Mouse (Mus musculus): Measurements from ENCODE around the gene Lemd2. TPM values are rescaled to one million over a fixed set of nuclear protein-coding genes. Genes with fewer than 3 reads are reported as not detected.

The Lemd2 gene
- polyA plus RNA-seq, 1 experiment = 46.3 TPM

DNA sequence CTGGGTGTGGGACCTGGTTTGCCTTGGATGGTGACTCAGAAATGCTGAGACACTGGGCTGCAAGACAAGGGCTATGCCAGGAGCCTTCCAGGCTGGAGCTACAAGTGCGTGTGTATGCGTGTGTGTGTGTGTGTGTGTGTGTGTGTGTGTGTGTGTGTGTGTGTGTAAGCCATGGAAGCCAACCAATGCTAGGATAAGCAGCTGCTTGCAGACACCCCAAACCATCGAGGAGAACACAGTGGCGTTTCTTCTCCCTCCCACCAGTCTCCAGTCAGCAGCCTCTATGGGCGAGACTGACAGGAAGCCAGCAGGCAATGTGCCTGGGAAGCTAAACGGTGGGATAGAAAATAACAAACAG is 26.9 kb upstream of the Lemd2 start:
- no peak overlapping the region for H3K4me3 ChIP-seq (replicated peaks; ENCODE audit: control insufficient read depth, low read depth, low read length)
- no peak for TF ChIP-seq POLR2A (IDR thresholded peaks at IDR 0.05; ENCODE audit: borderline replicate concordance, control insufficient read depth, low read depth, low read length)
- TF ChIP-seq CTCF (IDR thresholded peaks at IDR 0.05; ENCODE audit: control insufficient read depth, insufficient read depth, low read length) = no peak
- no peak overlapping the region for H3K27ac ChIP-seq (ENCODE audit: control insufficient read depth, insufficient read depth, low read depth, low read length, poor library complexity)
- WGBS = 60% methylated on average over 6 of the region's 6 CpGs
- no peaks in the 10 kb centered on the region for H3K4me1 ChIP-seq (ENCODE audit: control insufficient read depth, insufficient read depth, low read length)

DNA sequence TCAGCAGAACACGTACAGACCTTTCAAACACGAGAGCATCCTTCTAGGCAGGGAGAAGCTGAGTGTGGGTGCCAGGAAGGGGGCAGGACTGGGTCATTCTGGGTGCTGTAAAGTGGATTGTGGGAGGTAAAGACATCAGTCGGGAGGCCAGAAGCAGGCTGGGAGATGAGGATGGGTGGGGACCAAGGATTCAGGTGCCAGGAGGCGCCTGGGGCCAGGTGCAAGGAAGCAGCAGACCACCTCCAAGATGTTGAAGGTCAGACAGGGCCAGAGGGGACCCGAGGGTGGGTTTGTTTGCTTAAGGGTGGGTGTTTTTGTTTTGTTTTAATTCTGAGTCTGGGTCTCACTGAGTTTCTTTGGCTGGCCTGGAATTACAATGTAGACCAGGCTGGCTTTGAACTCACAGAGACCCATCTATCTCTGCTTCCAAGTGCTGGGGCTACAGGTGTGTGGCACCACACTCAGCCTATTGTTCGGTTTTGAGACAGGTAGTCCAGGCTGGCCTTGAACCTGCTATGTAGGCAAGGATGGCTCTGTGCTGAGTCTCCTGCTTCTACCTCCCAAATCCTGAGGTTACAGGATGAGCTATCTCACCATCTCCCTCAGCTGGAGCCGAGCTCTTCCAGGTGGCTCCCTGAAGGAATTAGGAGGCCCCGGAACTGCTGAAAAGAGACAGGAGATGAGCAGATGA is 26.3 kb upstream of the Lemd2 start:
- Histone ChIP-seq H3K4me3 (replicated peaks; ENCODE audit: control insufficient read depth, low read depth, low read length) (no peak overlapping the region), H3K4me1 (ENCODE audit: control insufficient read depth, insufficient read depth, low read length) (no peaks in the 10 kb centered on the region)
- WGBS = 65% methylated on average over 8 of the region's 8 CpGs

DNA sequence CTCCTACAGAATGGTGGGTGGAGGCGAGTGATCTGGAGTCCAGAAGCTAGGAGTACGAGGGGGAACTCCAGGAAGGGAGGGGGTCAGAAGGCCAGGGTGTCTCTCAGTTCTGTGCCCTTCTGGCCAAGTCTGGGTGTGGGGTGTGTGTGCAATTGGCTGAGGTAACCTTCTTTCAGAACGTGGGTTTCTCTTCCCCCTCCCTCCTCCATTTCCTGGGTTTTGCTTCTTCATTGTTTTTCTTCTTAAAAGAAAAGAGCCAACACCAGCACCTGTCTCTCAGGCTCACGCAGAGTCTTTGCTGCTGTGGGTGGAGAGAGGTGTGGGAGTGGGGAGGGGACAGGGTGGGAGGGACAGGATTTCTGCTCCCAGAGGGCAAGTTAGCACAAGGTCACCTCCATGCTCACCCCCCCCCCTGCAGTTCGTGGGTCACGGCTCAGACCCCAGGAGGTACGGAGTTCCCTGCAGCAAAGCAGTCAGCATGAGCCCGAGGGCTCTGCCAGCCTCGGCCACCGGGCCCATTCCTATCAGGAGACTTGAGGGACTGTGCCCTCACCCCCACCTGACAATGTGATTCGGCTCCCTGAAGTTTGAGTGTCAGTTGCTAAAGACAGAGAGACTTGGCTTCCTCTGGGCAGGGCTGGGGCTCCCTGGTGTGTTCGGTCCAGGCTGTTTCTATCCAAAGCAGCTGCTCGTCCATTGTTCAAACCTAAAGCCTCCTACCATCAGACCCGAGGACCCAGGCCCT is 25.6 kb upstream of the Lemd2 start:
- 35% methylated on average over 14 of the region's 14 CpGs for WGBS
- Histone ChIP-seq H3K4me3 (replicated peaks; ENCODE audit: control insufficient read depth, low read depth, low read length) (no peak overlapping the region), H3K27ac (ENCODE audit: control insufficient read depth, insufficient read depth, low read depth, low read length, poor library complexity) (no peak overlapping the region), H3K4me1 (ENCODE audit: control insufficient read depth, insufficient read depth, low read length) (no peaks in the 10 kb centered on the region)
- no peak for TF ChIP-seq CTCF (IDR thresholded peaks at IDR 0.05; ENCODE audit: control insufficient read depth, insufficient read depth, low read length)
- TF ChIP-seq POLR2A (IDR thresholded peaks at IDR 0.05; ENCODE audit: borderline replicate concordance, control insufficient read depth, low read depth, low read length) = no peak

More for the DNA sequence above, 26.3 kb upstream of the Lemd2 start:
- H3K27ac ChIP-seq (ENCODE audit: control insufficient read depth, insufficient read depth, low read depth, low read length, poor library complexity) = no peak overlapping the region
- TF ChIP-seq CTCF (IDR thresholded peaks at IDR 0.05; ENCODE audit: control insufficient read depth, insufficient read depth, low read length) (no peak), POLR2A (IDR thresholded peaks at IDR 0.05; ENCODE audit: borderline replicate concordance, control insufficient read depth, low read depth, low read length) (no peak)

DNA sequence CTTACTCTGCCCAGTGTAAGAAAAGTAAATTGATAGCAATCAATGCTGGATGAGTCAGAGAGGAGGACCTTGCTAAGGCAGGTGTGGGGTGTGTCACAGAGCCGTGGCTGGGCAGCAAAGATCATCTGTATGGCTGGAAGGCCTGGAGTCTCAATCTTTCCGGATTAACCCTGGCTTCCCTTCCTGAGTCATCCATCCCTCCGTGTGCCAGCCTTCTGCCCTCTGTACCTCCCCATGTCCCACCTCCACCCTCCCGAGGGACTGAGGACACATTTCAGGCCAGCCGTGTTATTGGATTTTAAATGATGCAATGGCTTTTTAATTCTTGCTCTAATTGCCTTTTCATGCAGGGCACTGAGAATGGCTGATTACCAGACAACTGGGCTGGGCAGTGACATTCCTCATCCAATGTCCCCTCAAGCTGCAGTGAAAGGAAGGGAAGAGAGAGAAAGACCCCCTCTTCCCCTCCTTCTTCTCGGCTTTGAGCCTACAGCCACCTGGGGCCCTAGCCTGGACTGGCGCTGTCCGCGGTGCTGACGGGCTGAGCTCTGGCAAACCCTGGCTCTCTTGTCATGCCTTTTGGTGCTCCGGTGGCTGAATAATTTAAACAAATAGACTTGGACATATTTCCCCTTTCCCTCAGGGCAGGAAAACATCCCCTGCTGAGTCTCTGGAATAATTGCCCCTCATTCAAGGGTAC is 24.1 kb upstream of the Lemd2 start:
- TF ChIP-seq CTCF (IDR thresholded peaks at IDR 0.05; ENCODE audit: control insufficient read depth, insufficient read depth, low read length) = no peak
- 29% methylated on average over 11 of the region's 11 CpGs for WGBS
- no peak overlapping the region for H3K4me3 ChIP-seq (replicated peaks; ENCODE audit: control insufficient read depth, low read depth, low read length)
- H3K4me1 ChIP-seq (ENCODE audit: control insufficient read depth, insufficient read depth, low read length) = no peaks in the 10 kb centered on the region
- H3K27ac ChIP-seq (ENCODE audit: control insufficient read depth, insufficient read depth, low read depth, low read length, poor library complexity) = no peak overlapping the region

DNA sequence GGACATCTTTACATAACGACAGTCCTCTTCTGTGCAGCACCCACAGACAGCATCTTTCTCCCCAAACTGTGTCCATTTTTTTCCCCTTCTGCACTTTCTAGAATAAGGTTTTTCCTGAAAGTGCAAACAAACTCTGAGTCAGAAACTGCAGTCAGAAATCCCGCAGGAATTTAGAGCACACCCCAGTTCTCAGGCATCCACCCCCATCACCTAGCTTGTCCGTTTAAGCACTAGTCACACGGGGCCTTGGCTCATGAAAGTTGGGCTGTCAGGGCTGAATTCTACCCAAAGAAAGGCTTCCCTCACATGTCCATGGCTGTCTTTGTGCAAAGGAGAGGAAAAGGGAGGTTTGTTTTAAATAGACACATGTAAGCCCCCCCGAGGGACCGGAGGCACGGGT is 23.0 kb upstream of the Lemd2 start:
- TF ChIP-seq POLR2A (IDR thresholded peaks at IDR 0.05; ENCODE audit: borderline replicate concordance, control insufficient read depth, low read depth, low read length) = no peak
- TF ChIP-seq CTCF (IDR thresholded peaks at IDR 0.05; ENCODE audit: control insufficient read depth, insufficient read depth, low read length) = no peak
- Histone ChIP-seq H3K4me1 (ENCODE audit: control insufficient read depth, insufficient read depth, low read length) (no peaks in the 10 kb centered on the region), H3K4me3 (replicated peaks; ENCODE audit: control insufficient read depth, low read depth, low read length) (no peak overlapping the region), H3K27ac (ENCODE audit: control insufficient read depth, insufficient read depth, low read depth, low read length, poor library complexity) (no peak overlapping the region)
- 69% methylated on average over 7 of the region's 7 CpGs for WGBS

DNA sequence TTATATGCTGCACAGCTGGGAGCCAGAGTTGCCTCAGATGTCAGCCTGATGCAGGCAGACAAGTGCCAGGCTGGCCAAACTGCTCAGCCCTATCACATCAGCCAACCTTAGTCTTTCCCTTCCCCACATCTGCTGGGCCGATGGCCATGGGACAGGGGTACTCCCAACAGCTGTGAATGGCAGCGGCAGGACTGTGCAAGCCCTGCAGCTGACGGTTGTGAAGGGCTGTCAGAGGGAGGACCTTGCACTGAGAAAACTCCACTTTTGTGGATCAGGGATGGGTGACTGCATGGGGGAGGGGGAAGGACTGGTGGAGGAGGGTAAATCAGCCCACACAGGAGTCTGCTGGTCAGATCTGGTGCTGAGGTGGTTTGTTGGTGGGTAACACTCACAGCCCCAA is 22.4 kb upstream of the Lemd2 start:
- Histone ChIP-seq H3K4me1 (ENCODE audit: control insufficient read depth, insufficient read depth, low read length) (no peaks in the 10 kb centered on the region), H3K4me3 (replicated peaks; ENCODE audit: control insufficient read depth, low read depth, low read length) (no peak overlapping the region), H3K27ac (ENCODE audit: control insufficient read depth, insufficient read depth, low read depth, low read length, poor library complexity) (no peak overlapping the region)
- TF ChIP-seq CTCF (IDR thresholded peaks at IDR 0.05; ENCODE audit: control insufficient read depth, insufficient read depth, low read length) (no peak), POLR2A (IDR thresholded peaks at IDR 0.05; ENCODE audit: borderline replicate concordance, control insufficient read depth, low read depth, low read length) (no peak)
- WGBS = 60% methylated on average over 3 of the region's 3 CpGs

DNA sequence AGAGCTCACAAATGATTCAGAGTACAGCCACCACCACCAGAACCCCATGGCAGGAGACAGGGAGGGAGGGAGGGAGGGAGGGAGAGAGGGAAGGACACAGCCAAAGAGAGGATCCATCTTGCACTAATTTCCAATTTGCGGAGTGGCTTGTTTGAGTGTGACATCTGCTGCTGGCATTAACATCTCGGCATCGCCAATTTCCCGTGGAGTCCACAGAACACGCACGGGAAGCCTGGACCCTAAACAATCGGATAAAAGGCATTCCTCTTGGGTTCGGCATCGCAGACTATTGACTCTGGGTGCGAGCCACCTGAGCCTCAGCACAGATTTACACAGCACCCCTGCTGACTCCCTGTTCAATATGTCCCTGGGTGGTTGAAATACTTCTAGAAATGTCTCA is 21.5 kb upstream of the Lemd2 start:
- WGBS = 81% methylated on average over 10 of the region's 10 CpGs
- no peak overlapping the region for H3K27ac ChIP-seq (ENCODE audit: control insufficient read depth, insufficient read depth, low read depth, low read length, poor library complexity)

DNA sequence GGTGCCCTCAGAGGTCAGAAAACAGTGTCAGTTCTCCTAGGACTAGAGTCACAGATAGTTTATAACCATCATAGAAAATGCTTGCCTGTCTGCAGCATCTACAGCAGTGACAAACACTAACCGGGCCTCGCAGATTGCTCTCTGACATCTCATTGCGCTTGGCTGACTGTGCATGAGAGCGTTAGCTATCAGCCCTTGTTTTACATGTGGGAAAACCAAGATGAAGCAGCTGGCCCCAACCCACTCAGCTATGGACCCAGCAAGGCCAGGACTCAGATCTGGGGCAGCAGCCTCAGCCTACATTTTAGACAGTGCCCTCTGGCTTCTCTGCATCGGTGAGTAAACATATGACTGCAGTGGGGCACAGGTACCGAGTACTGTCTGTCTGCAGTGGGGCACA is 19.6 kb upstream of the Lemd2 start:
- WGBS = 86% methylated on average over 6 of the region's 6 CpGs
- Histone ChIP-seq H3K27ac (ENCODE audit: control insufficient read depth, insufficient read depth, low read depth, low read length, poor library complexity) (no peak overlapping the region), H3K4me3 (replicated peaks; ENCODE audit: control insufficient read depth, low read depth, low read length) (no peak overlapping the region), H3K4me1 (ENCODE audit: control insufficient read depth, insufficient read depth, low read length) (no peaks in the 10 kb centered on the region)
- TF ChIP-seq CTCF (IDR thresholded peaks at IDR 0.05; ENCODE audit: control insufficient read depth, insufficient read depth, low read length) (no peak), POLR2A (IDR thresholded peaks at IDR 0.05; ENCODE audit: borderline replicate concordance, control insufficient read depth, low read depth, low read length) (no peak)

More for the DNA sequence above, 21.5 kb upstream of the Lemd2 start:
- Histone ChIP-seq H3K4me3 (replicated peaks; ENCODE audit: control insufficient read depth, low read depth, low read length) (no peak overlapping the region), H3K4me1 (ENCODE audit: control insufficient read depth, insufficient read depth, low read length) (no peaks in the 10 kb centered on the region)
- TF ChIP-seq CTCF (IDR thresholded peaks at IDR 0.05; ENCODE audit: control insufficient read depth, insufficient read depth, low read length) (no peak), POLR2A (IDR thresholded peaks at IDR 0.05; ENCODE audit: borderline replicate concordance, control insufficient read depth, low read depth, low read length) (no peak)
